Mouse (Mus musculus) heart, embryonic 11.5 days (tissue): Measurements from ENCODE around the gene 2700081O15Rik. TPM values are rescaled to one million over a fixed set of nuclear protein-coding genes. Genes with fewer than 3 reads are reported as not detected.

Source experiments
- ATAC-seq: fragments of 200-750 bp; cut with Nextera tagmentation; replicated peaks from 2 replicates; pipeline ENCODE4 v1.8.0; 2017; ENCODE audit warnings: moderate library complexity; ENCODE audit not compliant: insufficient number of reproducible peaks, low FRiP score, low TSS enrichment
- H3K27ac ChIP-seq: fragments of 300-500 bp; sonication (generic); 2 replicates; pipeline ENCODE4 v1.5.1; 2014; ENCODE audit warnings: mild to moderate bottlenecking, low read depth, low read length
- H3K27me3 ChIP-seq: fragments of 300-500 bp; sonication (generic); 2 replicates; pipeline ENCODE4 v1.6.1; 2014; ENCODE audit warnings: mild to moderate bottlenecking, low read length, mixed read lengths; ENCODE audit not compliant: control insufficient read depth, insufficient read depth
- H3K36me3 ChIP-seq: fragments of 300-500 bp; sonication (generic); 2 replicates; pipeline ENCODE4 v1.6.1; 2014; ENCODE audit warnings: mild to moderate bottlenecking, low read length, moderate library complexity, mixed read lengths; ENCODE audit not compliant: control insufficient read depth, insufficient read depth
- H3K4me1 ChIP-seq: fragments of 300-500 bp; sonication (generic); 2 replicates; pipeline ENCODE4 v1.6.1; 2014; ENCODE audit warnings: low read length; ENCODE audit not compliant: control insufficient read depth, insufficient read depth
- H3K4me2 ChIP-seq: fragments of 300-500 bp; sonication (generic); 2 replicates; pipeline ENCODE4 v1.6.1; 2014; ENCODE audit warnings: mild to moderate bottlenecking, moderate library complexity
- H3K4me3 ChIP-seq: fragments of 300-500 bp; sonication (generic); 2 replicates; pipeline ENCODE4 v1.5.1; 2014; ENCODE audit warnings: low read depth, low read length
- H3K9ac ChIP-seq: fragments of 300-500 bp; sonication (generic); 2 replicates; pipeline ENCODE4 v1.6.1; 2014; ENCODE audit warnings: mild to moderate bottlenecking, low read depth, low read length, moderate library complexity
- H3K9me3 ChIP-seq: fragments of 300-500 bp; sonication (generic); replicated peaks from 2 replicates; pipeline ENCODE4 v1.6.1; 2016; ENCODE audit warnings: low read length; ENCODE audit not compliant: control insufficient read depth
- WGBS: fragments of 180-500 bp; shearing (Covaris S2); extraction: QIAGEN DNeasy Blood & Tissue Kit; methylation state at CpG from one replicate; pipeline ENCODE4 v1.1.7; 2014; ENCODE audit not compliant: insufficient replicate concordance; 5-methylcytosine and 5-hydroxymethylcytosine counted together
- polyA plus RNA-seq: library from polyadenylated mRNA; unstranded; fragments of >200 nt; fragmentation: Nextera tagmentation; extraction: Ambion mirVana; gene quantifications from 2 replicates; pipeline ENCODE4 v1.2.1, GENCODE M21; 2014

2700081O15Rik gene
- polyA plus RNA-seq, 1 experiment from 2014 or later, result 4.7 TPM

GRCm38 (mm10) chr19:7423656-7424030 is 6.2 kb downstream of the 2700081O15Rik start:
- no peak overlapping the region for H3K27ac ChIP-seq
- ATAC-seq, result peak; percentile 12; the same call in 1 of the 2 replicates
- 49% methylated on average over 16 of the region's 16 CpGs for WGBS
- H3K4me2 ChIP-seq, result peak overlapping the region; percentile 57
- H3K9me3 ChIP-seq, result no peaks in the 10 kb centered on the region
- H3K4me3 ChIP-seq, result no peak overlapping the region
- H3K36me3 ChIP-seq, result peaks cover 32% of the 10 kb centered on the region
- peaks cover 64% of the 10 kb centered on the region for H3K4me1 ChIP-seq
- H3K27me3 ChIP-seq, result no peaks in the 10 kb centered on the region
- H3K9ac ChIP-seq, result peak overlapping the region; percentile 60; the same call in 1 of the 2 replicates

DNA sequence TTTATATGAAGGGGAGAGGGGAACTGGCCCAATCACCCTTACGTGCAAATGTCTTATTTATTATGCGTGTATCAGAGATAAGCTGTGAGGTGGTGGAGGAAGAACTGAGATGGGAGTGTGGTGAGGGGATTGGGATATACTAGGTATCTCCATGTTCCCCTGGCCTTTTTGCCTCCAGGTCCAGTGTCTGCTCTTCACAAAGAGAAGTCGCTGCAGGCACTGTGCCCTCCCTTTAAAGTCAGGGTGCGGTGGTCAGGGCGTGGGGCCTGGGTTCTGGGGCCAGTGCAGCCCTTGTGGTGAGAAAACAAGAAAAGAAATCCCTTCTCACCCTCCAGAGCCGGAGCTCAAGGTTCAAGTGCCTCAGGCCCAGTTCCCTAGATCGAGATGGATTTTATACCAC is 6.7 kb downstream of the 2700081O15Rik start:
- Histone ChIP-seq H3K36me3 (peaks cover 34% of the 10 kb centered on the region), H3K9me3 (no peaks in the 10 kb centered on the region), H3K4me1 (peaks cover 59% of the 10 kb centered on the region), H3K9ac (no peak overlapping the region), H3K4me3 (no peak overlapping the region), H3K4me2 (no peak overlapping the region), H3K27me3 (no peaks in the 10 kb centered on the region), H3K27ac (no peak overlapping the region)
- 77% methylated on average over 7 of the region's 7 CpGs for WGBS
- ATAC-seq, result no peak

DNA sequence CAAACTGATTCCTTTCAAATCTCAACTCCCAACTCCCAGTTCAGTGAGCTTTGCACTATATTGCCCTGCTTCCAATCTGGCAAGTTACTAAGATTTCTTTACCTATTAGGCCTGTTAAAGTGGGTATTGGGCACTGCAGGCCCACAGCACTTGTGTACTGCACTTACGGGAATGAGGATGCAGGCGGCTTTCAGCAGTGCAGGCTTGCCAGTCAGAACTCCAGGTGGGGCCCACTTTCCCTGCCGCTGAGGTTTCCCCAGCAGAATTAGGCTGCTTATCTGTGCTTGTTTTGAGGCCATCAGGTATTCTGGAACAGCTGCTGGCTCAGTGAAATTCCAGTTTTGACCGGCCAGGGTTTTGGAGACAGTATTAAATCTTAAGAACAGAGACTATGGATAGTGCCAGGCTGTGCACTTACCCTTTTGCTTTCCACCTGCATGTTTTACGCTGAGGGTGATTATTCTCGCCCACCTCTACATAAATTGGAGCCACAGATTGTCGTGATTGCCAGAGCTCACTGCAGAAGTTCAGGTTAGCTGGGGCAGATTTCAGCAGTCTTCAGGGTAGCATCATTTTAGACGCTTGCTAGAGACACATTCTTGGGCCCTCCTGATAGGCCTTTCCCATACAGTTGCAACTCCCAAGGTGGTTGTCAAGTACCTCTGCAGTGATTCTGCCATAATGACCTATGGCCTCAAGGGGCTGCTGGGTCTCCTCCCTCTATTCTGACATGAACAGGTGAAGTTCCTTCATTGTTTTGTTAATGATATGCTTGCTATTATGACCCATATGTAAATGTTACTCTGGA is 7.4 kb downstream of the 2700081O15Rik start:
- Histone ChIP-seq H3K27ac (no peak overlapping the region), H3K27me3 (no peaks in the 10 kb centered on the region), H3K4me1 (peaks cover 52% of the 10 kb centered on the region), H3K36me3 (peaks cover 38% of the 10 kb centered on the region), H3K4me3 (no peak overlapping the region), H3K9ac (no peak overlapping the region), H3K9me3 (no peaks in the 10 kb centered on the region), H3K4me2 (no peak overlapping the region)
- WGBS, result 59% methylated on average over 8 of the region's 8 CpGs
- ATAC-seq, result no peak

GRCm38 (mm10) chr19:7425398-7425775 is 8.0 kb downstream of the 2700081O15Rik start:
- H3K9me3 ChIP-seq, result no peaks in the 10 kb centered on the region
- no peaks in the 10 kb centered on the region for H3K27me3 ChIP-seq
- 54% methylated on average over 3 of the region's 3 CpGs for WGBS
- H3K9ac ChIP-seq, result no peak overlapping the region
- H3K4me1 ChIP-seq, result peaks cover 46% of the 10 kb centered on the region
- H3K27ac ChIP-seq, result no peak overlapping the region
- H3K4me3 ChIP-seq, result no peak overlapping the region
- ATAC-seq, result no peak
- no peak overlapping the region for H3K4me2 ChIP-seq
- H3K36me3 ChIP-seq, result peaks cover 35% of the 10 kb centered on the region

DNA sequence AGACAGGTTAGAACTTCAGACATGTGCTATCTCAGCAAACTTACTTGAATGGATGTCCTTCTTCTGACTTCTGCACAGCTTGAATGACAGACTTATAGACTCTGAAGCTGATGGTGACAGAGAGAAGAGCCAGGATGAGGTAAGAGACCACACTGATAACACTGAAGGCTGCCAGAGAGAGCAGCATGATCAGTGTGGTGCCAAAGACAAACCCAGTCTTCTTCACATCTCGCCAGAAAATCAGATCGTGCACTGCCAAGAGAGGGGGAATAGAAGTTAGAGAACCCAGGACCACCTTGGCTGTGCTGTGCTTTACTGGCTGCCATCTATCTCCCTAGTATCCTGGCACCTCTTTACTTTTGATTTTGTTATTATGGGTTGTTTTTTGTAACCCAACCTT is 17.5 kb downstream of the 2700081O15Rik start:
- 75% methylated on average over 2 of the region's 2 CpGs for WGBS
- H3K4me1 ChIP-seq, result no peaks in the 10 kb centered on the region
- no peak overlapping the region for H3K4me3 ChIP-seq
- no peaks in the 10 kb centered on the region for H3K9me3 ChIP-seq
- no peak for ATAC-seq
- no peak overlapping the region for H3K27ac ChIP-seq
- no peak overlapping the region for H3K9ac ChIP-seq
- no peaks in the 10 kb centered on the region for H3K27me3 ChIP-seq
- no peak overlapping the region for H3K4me2 ChIP-seq
- H3K36me3 ChIP-seq, result peaks cover 12% of the 10 kb centered on the region

DNA sequence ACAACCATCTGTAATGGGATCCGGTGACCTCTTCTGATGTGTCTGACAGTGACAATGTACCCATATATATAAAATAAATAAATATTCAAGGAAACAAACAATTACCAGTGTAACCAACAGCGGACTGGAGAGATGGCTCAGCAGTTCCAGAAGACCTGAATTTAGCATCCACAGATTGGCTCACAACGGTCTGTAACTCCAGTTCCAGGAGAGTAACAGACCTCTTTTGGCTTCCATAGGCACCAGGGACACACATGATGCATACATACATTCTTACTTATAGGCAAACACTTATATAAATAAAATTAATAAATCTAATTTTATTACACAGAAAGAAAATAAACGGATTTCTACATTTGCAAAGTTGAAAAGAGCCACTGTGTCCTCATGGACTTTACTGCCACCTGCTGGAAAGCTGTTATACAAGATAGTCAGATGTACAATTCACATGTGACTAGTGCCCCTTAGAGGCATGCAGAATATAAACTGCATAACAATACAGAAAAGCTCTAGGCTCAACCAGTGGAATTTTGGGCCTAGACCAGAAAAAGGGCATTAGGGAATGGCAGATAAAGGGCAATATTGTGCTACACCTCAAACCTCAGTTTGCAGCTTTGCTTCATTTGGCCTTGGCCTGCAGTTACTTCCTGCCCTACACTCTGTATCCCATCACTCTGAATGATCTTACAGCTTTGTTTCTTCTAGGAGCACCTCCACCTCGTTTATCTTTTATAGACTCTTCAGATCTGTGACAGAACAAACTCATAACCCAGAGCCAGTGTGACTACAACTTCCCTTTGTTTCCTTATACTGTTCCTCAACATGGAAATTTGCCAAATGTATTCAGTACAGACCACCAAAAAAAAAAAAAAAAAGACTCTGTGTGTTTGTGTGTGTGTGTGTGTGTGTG is 18.9 kb downstream of the 2700081O15Rik start:
- H3K4me2 ChIP-seq, result no peak overlapping the region
- H3K27ac ChIP-seq, result no peak overlapping the region
- H3K9me3 ChIP-seq, result no peaks in the 10 kb centered on the region
- no peak overlapping the region for H3K9ac ChIP-seq
- no peak for ATAC-seq
- peaks cover 1% of the 10 kb centered on the region; the same call in 1 of the 2 replicates for H3K4me1 ChIP-seq
- WGBS, result 73% methylated on average over 5 of the region's 5 CpGs
- H3K27me3 ChIP-seq, result no peaks in the 10 kb centered on the region
- no peak overlapping the region for H3K4me3 ChIP-seq
- peaks cover 9% of the 10 kb centered on the region for H3K36me3 ChIP-seq

- Histone ChIP-seq H3K4me3 (no peak overlapping the region), H3K36me3 (no peaks in the 10 kb centered on the region), H3K4me1 (peaks cover 3% of the 10 kb centered on the region; the same call in 1 of the 2 replicates), H3K4me2 (no peak overlapping the region), H3K9me3 (no peaks in the 10 kb centered on the region), H3K9ac (no peak overlapping the region), H3K27me3 (no peaks in the 10 kb centered on the region), H3K27ac (no peak overlapping the region)
- ATAC-seq, result no peak
Observed at GRCm38 (mm10) chr19:7438295-7438694, 20.9 kb downstream of the 2700081O15Rik start.

DNA sequence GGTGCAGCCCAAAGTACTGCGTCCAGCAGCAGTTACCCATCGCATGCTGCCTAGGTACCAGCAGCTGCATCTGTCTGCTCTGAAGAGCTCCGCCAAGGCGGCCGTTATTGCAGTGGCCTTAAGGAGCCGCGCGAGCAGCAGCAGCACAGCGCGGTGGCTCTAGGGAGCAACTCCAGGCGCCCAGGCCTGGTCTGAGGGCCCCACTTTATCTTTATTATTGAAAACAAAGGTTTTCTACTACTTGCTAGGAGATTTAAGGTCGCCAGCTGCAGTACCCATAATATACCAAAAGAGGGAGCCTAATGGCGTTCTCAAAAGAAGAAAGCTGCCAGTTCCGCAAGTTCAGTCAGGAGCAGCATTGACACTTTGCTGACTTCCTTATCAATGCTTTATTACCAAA is 24.1 kb downstream of the 2700081O15Rik start:
- no peak for ATAC-seq
- no peak overlapping the region; the same call in 1 of the 2 replicates for H3K27ac ChIP-seq
- 54% methylated on average over 14 of the region's 14 CpGs for WGBS
- peaks cover 3% of the 10 kb centered on the region; the same call in 1 of the 2 replicates for H3K36me3 ChIP-seq
- H3K9me3 ChIP-seq, result no peaks in the 10 kb centered on the region
- H3K9ac ChIP-seq, result no peak overlapping the region
- peaks cover 3% of the 10 kb centered on the region; the same call in 1 of the 2 replicates for H3K4me1 ChIP-seq
- H3K27me3 ChIP-seq, result no peaks in the 10 kb centered on the region
- H3K4me2 ChIP-seq, result no peak overlapping the region
- H3K4me3 ChIP-seq, result no peak overlapping the region
